Mouse (Mus musculus) layer of hippocampus, postnatal 14 days (tissue): ENCODE measurements at regions not wholly inside any gene's neighbourhood (a gene's known extent, or its start where the extent isn't known, plus 50 kb on each side); places are given as distances from the start of the nearest gene placed in this dataset.

Source experiments
- DNase-seq, 2 experiments: peaks; one replicate each; pipeline ENCODE4 v3.0.0; 2021 to 2022; ENCODE audit warnings: low spot score in 2 of 2, mixed read lengths in 1 of 2

DNA sequence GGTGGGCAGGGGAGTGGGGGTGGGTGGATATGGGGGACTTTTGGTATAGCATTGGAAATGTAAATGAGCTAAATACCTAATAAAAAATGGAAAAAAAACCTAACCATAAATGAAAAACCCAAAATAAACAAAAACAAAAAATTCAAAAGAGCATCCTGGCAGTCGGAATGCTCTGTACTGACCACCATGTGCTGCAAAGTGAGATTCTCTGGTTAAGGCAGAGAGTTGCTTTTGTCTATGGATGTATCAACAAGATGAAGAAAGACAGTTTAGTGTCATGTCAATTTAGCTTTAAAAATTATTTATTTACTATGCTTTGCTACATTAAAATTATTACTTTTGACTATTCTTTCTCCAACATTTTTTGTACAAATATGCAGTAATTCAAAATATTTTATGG is 88.5 kb downstream of the E330014E10Rik start:
- no peak for DNase-seq

GRCm38 (mm10) chr5:95864725-95865492 is 89.1 kb downstream of the E330014E10Rik start:
- no peak for DNase-seq

DNA sequence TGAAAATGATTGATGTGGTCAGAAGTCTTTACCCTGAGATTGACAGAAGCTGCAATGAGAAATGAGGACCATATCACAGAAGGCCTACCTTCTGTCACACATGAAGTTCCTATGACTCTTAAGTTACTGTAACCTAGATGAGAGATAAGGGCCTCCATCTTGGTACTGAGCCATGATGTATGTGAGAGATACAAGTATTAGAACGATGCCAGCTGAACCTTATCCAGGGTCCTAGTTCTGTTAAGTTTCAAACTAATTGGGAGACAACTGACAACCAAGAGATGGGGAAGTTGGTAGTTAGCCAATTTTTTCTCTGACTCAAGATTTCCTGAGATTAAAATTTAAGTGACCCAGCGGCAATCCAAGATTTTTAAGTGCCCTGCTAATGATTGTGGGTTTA is 89.7 kb downstream of the E330014E10Rik start:
- DNase-seq, result no peak

DNA sequence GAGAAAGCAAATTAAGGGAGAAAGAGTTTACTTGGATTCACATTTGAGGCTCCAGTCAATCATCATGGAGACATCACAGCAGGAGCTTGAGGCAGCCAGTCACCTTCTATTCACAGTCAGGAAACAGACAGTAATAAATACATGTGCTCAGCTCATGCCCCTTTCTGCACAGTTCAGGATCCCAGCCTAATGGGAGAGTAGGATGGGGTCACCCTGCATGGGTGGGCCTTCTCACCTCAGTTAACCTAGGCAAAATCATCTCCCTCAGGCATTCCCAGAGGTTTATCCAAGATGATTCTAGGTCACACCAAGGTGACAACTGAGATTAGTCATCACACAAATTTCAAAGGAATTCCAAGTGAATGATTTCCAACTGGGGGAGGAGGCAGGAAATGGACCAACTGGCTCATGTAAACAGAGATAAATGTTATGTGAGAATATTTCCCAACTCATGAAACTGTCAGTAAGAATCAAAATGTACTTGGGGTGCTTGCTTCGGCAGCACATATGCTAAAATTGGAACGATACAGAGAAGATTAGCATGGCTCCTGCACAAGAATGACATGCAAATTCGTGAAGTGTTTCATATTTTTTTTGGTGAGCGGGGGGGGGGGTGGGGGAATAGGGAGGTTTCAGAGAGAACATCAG is 89.8 kb upstream of the Cxcl13 start:
- peak in 1 of 2 experiments; percentile 6 for DNase-seq

DNA sequence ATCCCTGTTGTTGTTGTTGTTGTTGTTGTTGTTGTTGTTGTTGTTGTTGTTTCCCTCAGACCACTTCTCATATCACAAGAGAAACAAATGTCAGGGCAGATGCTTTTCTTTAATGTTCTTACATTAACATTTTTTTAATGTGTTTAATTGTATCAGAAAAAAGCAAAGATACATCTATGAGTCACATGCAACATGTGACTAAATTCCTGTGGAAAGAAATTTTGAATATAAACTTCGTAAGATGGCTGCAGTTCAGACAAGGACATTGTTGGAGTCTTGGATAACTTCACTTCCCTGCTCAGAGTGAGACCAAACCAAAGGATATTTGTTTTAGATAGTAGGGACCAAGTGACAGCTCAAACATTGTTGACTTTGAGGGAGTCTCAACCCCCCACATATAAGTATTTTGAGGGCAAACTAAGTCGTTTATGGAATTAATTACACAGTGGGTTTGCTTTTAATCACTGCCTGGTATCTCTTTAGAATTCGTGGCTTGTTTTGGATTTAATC is 86.4 kb upstream of the Cxcl13 start:
- DNase-seq, result no peak

DNA sequence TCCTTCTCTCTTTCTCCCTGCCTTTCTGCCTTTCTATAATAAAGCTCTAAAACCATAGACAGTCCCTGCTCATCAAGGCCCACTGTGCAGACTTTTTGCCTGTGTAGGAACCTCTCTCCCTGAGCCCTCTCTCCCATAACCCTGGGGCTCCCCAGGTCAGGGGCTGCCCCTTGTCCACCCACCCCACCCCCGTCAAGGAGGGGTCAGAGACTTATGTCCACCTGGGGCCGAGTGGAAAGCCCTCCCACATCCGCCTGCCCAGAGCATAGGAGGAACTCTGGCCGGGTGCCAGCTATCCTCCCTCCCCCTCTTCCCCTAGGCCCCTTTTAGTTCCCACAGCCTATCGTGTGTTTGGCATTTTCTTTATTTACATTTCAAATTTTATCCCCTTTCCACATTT is 81.8 kb upstream of the Cxcl13 start:
- no peak for DNase-seq

DNA sequence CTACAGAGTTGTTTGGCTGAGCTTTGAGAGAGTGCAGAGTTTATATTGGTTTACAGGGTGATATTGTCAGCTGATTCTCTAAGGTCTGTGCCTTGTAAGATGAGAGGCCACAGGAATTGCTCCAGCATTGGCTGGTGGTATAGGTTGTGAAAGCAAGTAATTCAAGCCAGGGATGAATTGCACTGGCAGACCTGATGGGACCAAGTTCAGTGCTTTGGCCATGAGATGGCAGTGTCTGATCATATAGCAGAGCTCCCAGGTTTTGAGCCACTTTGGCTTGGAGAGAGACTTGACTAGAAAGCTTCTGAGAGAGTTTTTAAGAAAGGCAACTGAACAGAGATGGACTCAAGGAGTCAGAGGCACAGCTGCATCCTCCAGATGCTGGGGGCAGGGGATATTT is 75.8 kb upstream of the Cxcl13 start:
- peak; percentile 42 to 62 for DNase-seq
